Mouse (Mus musculus): ENCODE results near the gene Ncl.

DNA sequence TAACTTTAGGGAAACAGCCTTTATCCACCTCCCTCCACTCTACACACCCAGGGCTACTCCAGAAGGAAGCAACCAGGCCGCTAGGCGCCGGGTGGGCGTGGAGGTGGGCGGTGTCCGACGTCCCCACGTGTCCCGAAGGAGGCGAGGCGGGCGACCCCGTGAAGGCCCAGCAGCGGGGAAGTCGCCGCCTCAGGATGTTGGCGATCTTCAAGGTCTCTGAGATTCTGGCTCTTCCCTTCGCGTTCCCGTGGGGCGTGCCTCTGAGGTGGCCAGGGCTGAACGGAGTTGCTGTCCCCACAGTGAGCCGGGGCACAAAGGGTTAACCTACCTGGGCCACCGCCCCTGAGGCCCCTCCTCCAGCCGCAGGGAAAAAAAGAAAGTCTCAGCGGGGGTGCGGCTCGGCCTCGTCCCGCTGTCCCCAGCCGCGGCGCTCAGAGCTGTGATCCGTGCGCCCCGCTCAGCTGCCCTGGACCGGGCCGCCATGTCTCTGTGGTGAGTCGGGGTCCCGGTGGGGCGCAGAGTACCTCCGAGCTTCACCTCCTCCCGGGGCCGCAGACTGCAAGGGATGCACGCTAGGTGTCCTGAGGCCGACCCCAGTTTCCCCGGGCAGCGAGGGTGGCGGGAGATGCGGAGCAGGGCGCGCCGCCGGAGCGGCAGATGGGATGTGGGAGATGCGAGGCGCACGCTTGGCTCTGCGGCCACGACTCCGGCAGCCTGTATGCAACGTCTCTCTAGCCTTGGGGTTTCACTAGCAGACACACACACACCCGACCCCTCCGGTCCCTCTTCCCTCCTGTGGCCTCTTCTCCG, 55.9 kb downstream of the Ncl start:
- TF ChIP-seq EP300 (IDR thresholded peaks at IDR 0.05; ENCODE audit: low read depth) (no peak), CTCF (IDR thresholded peaks at IDR 0.05; ENCODE audit: low read depth) (no peak)

Data from liver, postnatal 0 days (tissue).